Mouse (Mus musculus): ENCODE data around the gene Creb5. TPM values are rescaled to one million over a fixed set of nuclear protein-coding genes. Genes with fewer than 3 reads are reported as not detected.

Creb5 gene
- polyA plus RNA-seq, 1 experiment from 2014 or later, result 0.20 TPM

GRCm38 (mm10) chr6:53641633-53642605 lies 354.8 kb downstream of the Creb5 start:
- H3K4me1 ChIP-seq (ENCODE audit: insufficient read depth), result no peaks in the 10 kb centered on the region
- H3K36me3 ChIP-seq (replicated peaks; ENCODE audit: insufficient read depth, low read length), result no peaks in the 10 kb centered on the region
- ATAC-seq, result no peak
- DNase-seq, result no peak
- H3K4me2 ChIP-seq (ENCODE audit: low read depth, low read length), result no peak overlapping the region
- 83% methylated on average over 30 of the region's 30 CpGs for WGBS (ENCODE audit: insufficient replicate concordance)
- H3K4me3 ChIP-seq (ENCODE audit: low read depth, low read length), result no peak overlapping the region
- TF ChIP-seq EP300 (IDR thresholded peaks at IDR 0.05; ENCODE audit: low read depth), result no peak
- TF ChIP-seq CTCF (IDR thresholded peaks at IDR 0.05; ENCODE audit: low read depth), result no peak
- H3K9me3 ChIP-seq (ENCODE audit: low read length), result no peaks in the 10 kb centered on the region
- H3K27ac ChIP-seq (ENCODE audit: low read depth), result no peak overlapping the region
- 0 out of 2 replicates have a peak, but pooled peaks cover 2% of the 10 kb centered on the region for H3K27me3 ChIP-seq (ENCODE audit: insufficient read depth, low read length)
- H3K9ac ChIP-seq (replicated peaks), result no peak overlapping the region

- H3K4me1 ChIP-seq (ENCODE audit: insufficient read depth), result no peaks in the 10 kb centered on the region
Measured at GRCm38 (mm10) chr6:53642826-53643356, 355.8 kb downstream of the Creb5 start.

GRCm38 (mm10) chr6:53643481-53643880 lies 356.4 kb downstream of the Creb5 start:
- Histone ChIP-seq H3K36me3 (replicated peaks; ENCODE audit: insufficient read depth, low read length) (no peaks in the 10 kb centered on the region), H3K4me2 (ENCODE audit: low read depth, low read length) (no peak overlapping the region), H3K4me3 (ENCODE audit: low read depth, low read length) (no peak overlapping the region), H3K9me3 (ENCODE audit: low read length) (no peaks in the 10 kb centered on the region), H3K9ac (replicated peaks) (no peak overlapping the region), H3K27me3 (ENCODE audit: insufficient read depth, low read length) (0 out of 2 replicates have a peak, but pooled peaks cover 2% of the 10 kb centered on the region), H3K27ac (ENCODE audit: low read depth) (no peak overlapping the region), H3K4me1 (ENCODE audit: insufficient read depth) (no peaks in the 10 kb centered on the region)
- TF ChIP-seq CTCF (IDR thresholded peaks at IDR 0.05; ENCODE audit: low read depth), result no peak
- TF ChIP-seq EP300 (IDR thresholded peaks at IDR 0.05; ENCODE audit: low read depth), result no peak
- 68% methylated on average over 5 of the region's 5 CpGs for WGBS (ENCODE audit: insufficient replicate concordance)
- ATAC-seq (no peak), DNase-seq (no peak)

More at GRCm38 (mm10) chr6:53642826-53643356, 355.8 kb downstream of the Creb5 start:
- no peak overlapping the region for H3K9ac ChIP-seq (replicated peaks)
- H3K27ac ChIP-seq (ENCODE audit: low read depth), result no peak overlapping the region
- H3K4me2 ChIP-seq (ENCODE audit: low read depth, low read length), result no peak overlapping the region
- TF ChIP-seq EP300 (IDR thresholded peaks at IDR 0.05; ENCODE audit: low read depth) (no peak), CTCF (IDR thresholded peaks at IDR 0.05; ENCODE audit: low read depth) (no peak)
- no peaks in the 10 kb centered on the region for H3K36me3 ChIP-seq (replicated peaks; ENCODE audit: insufficient read depth, low read length)
- no peak for DNase-seq
- WGBS (ENCODE audit: insufficient replicate concordance), result 81% methylated on average over 7 of the region's 7 CpGs
- H3K27me3 ChIP-seq (ENCODE audit: insufficient read depth, low read length), result 0 out of 2 replicates have a peak, but pooled peaks cover 2% of the 10 kb centered on the region
- ATAC-seq, result no peak
- H3K9me3 ChIP-seq (ENCODE audit: low read length), result no peaks in the 10 kb centered on the region
- no peak overlapping the region for H3K4me3 ChIP-seq (ENCODE audit: low read depth, low read length)

- H3K9me3 ChIP-seq (ENCODE audit: low read length), result no peaks in the 10 kb centered on the region
- no peak overlapping the region for H3K4me2 ChIP-seq (ENCODE audit: low read depth, low read length)
- no peak for ATAC-seq
- no peak for DNase-seq
- TF ChIP-seq CTCF (IDR thresholded peaks at IDR 0.05; ENCODE audit: low read depth), result no peak
- TF ChIP-seq EP300 (IDR thresholded peaks at IDR 0.05; ENCODE audit: low read depth), result no peak
- no peak overlapping the region for H3K4me3 ChIP-seq (ENCODE audit: low read depth, low read length)
- H3K4me1 ChIP-seq (ENCODE audit: insufficient read depth), result no peaks in the 10 kb centered on the region
- H3K9ac ChIP-seq (replicated peaks), result no peak overlapping the region
- H3K27ac ChIP-seq (ENCODE audit: low read depth), result no peak overlapping the region
- 79% methylated on average over 6 of the region's 6 CpGs for WGBS (ENCODE audit: insufficient replicate concordance)
- H3K36me3 ChIP-seq (replicated peaks; ENCODE audit: insufficient read depth, low read length), result no peaks in the 10 kb centered on the region
- 0 out of 2 replicates have a peak, but pooled peaks cover 2% of the 10 kb centered on the region for H3K27me3 ChIP-seq (ENCODE audit: insufficient read depth, low read length)
Measured at GRCm38 (mm10) chr6:53644056-53644455, 357.0 kb downstream of the Creb5 start.

GRCm38 (mm10) chr6:53644971-53645370 lies 357.9 kb downstream of the Creb5 start:
- Histone ChIP-seq H3K9me3 (ENCODE audit: low read length) (no peaks in the 10 kb centered on the region), H3K27me3 (ENCODE audit: insufficient read depth, low read length) (0 out of 2 replicates have a peak, but pooled peaks cover 2% of the 10 kb centered on the region), H3K4me1 (ENCODE audit: insufficient read depth) (no peaks in the 10 kb centered on the region), H3K36me3 (replicated peaks; ENCODE audit: insufficient read depth, low read length) (no peaks in the 10 kb centered on the region), H3K4me2 (ENCODE audit: low read depth, low read length) (no peak overlapping the region), H3K9ac (replicated peaks) (no peak overlapping the region), H3K4me3 (ENCODE audit: low read depth, low read length) (no peak overlapping the region), H3K27ac (ENCODE audit: low read depth) (no peak overlapping the region)
- TF ChIP-seq EP300 (IDR thresholded peaks at IDR 0.05; ENCODE audit: low read depth) (no peak), CTCF (IDR thresholded peaks at IDR 0.05; ENCODE audit: low read depth) (no peak)
- DNase-seq, result no peak
- WGBS (ENCODE audit: insufficient replicate concordance), result 77% methylated on average over 7 of the region's 7 CpGs
- no peak for ATAC-seq

- TF ChIP-seq CTCF (IDR thresholded peaks at IDR 0.05; ENCODE audit: low read depth) (peak; percentile 52), EP300 (IDR thresholded peaks at IDR 0.05; ENCODE audit: low read depth) (no peak)
Measured at GRCm38 (mm10) chr6:53649782-53650181, 362.7 kb downstream of the Creb5 start.

More at GRCm38 (mm10) chr6:53649782-53650181, 362.7 kb downstream of the Creb5 start:
- Histone ChIP-seq H3K27me3 (ENCODE audit: insufficient read depth, low read length) (no peaks in the 10 kb centered on the region), H3K9ac (replicated peaks) (no peak overlapping the region), H3K4me3 (ENCODE audit: low read depth, low read length) (no peak overlapping the region), H3K9me3 (ENCODE audit: low read length) (no peaks in the 10 kb centered on the region), H3K4me2 (ENCODE audit: low read depth, low read length) (no peak overlapping the region), H3K27ac (ENCODE audit: low read depth) (no peak overlapping the region), H3K36me3 (replicated peaks; ENCODE audit: insufficient read depth, low read length) (no peaks in the 10 kb centered on the region), H3K4me1 (ENCODE audit: insufficient read depth) (no peaks in the 10 kb centered on the region)
- DNase-seq, result no peak
- no peak for ATAC-seq
- WGBS (ENCODE audit: insufficient replicate concordance), result 76% methylated on average over 1 of the region's 1 CpGs
